Mouse (Mus musculus): ENCODE results near the gene Lyzl6.

Gene Lyzl6

GRCm38 (mm10) chr11:103645731-103646130 is 7.0 kb upstream of the Lyzl6 start:
- in situ Hi-C loops (cut with MboI) = no loop called here

GRCm38 (mm10) chr11:103643211-103643610 is 4.5 kb upstream of the Lyzl6 start:
- in situ Hi-C loops (cut with MboI) = no loop called here

GRCm38 (mm10) chr11:103639407-103639946 is 787 bp upstream of the Lyzl6 start:
- in situ Hi-C loops (cut with MboI) = no loop called here

- in situ Hi-C loops (cut with MboI) = no loop called here
Observed at GRCm38 (mm10) chr11:103636261-103636660, 2.4 kb downstream of the Lyzl6 start.

- in situ Hi-C loops (cut with MboI) = no loop called here
Observed at GRCm38 (mm10) chr11:103635481-103635880, 3.2 kb downstream of the Lyzl6 start.

- in situ Hi-C loops (cut with MboI) = no loop called here
Observed at GRCm38 (mm10) chr11:103634806-103635205, 3.9 kb downstream of the Lyzl6 start.

GRCm38 (mm10) chr11:103627453-103627852 is 11.2 kb downstream of the Lyzl6 start:
- in situ Hi-C loops (cut with MboI) = no loop called here

GRCm38 (mm10) chr11:103621040-103621439 is 17.6 kb downstream of the Lyzl6 start, which contains the start of gene Gm884:
Gene Gm884 (minus strand): TSS chr11:103621140.
- in situ Hi-C loops (cut with MboI) = no loop called here

GRCm38 (mm10) chr11:103610772-103611171 is 27.9 kb downstream of the Lyzl6 start:
- in situ Hi-C loops (cut with MboI) = no loop called here

- in situ Hi-C loops (cut with MboI) = no loop called here
Observed at GRCm38 (mm10) chr11:103606611-103607010, 32.1 kb downstream of the Lyzl6 start.

Measured in mature B cell (primary cell).